Comparison of ENCODE assay signal across 26 mouse cellular contexts in the genomic region with DNA sequence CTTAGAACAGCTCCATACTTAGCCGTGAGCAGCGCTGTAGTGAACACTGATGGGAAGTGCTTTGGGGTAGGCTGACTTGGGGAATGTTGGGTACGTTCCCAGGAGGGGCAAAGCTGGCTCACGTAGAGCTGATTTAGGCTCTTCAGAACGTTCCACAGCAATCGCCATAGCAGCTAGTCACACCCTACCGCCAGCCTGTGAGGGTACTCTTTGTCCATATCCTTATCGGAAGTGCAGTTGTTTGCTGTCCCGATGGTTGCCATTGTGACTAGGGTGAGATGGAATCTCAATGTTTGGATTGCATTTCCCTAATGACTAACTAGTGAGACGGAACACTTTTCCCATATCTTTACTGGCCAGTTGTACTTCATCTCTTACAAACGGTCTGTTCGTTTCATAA.
DNase-seq lines count a peak whose midpoint lies in the region; ATAC-seq and TF ChIP-seq lines count a peak whose summit lies in the region.
"Had no signal": no experiment of that assay in that cellular context is flagged by ENCODE, and none has a peak within 500 bp of the region (broad histone marks: within the 10 kb centered on the region; RNA-seq: fewer than 3 reads in every experiment).

No protein-coding gene starts in this region.

- peak; percentile 71 for DNase-seq in lung, postnatal 36 days
- DNase-seq in yolk sac, embryonic 10.5 days (ENCODE audit: low spot score): peak; percentile 10
- no peak for DNase-seq in frontal cortex, postnatal 14 days (ENCODE audit: low spot score in 2 of 2)
- no peak for DNase-seq in spleen, postnatal 14 days (ENCODE audit: low spot score in 2 of 2)
- DNase-seq: adrenal gland, adult 2 months; cerebellum, adult 2 months; cerebellum, postnatal 36 days; gastrocnemius, postnatal 14 days; heart, adult 11 months; heart, postnatal 36 days; kidney, adult 8-10 months; kidney, postnatal 25 days; right cerebral cortex, postnatal 14 days had no signal

- no peaks in the 10 kb centered on the region for H3K36me3 ChIP-seq in intestine, embryonic 15.5 days
- H3K36me3 ChIP-seq in intestine, postnatal 0 days (ENCODE audit: control insufficient read depth, insufficient read depth): no peaks in the 10 kb centered on the region
- H3K36me3 ChIP-seq in lung, embryonic 15.5 days: no peaks in the 10 kb centered on the region
- H3K36me3 ChIP-seq: forebrain, embryonic 15.5 days; hindbrain, embryonic 13.5 days; limb, embryonic 13.5 days; liver, embryonic 12.5 days; midbrain, embryonic 15.5 days; neural tube, embryonic 12.5 days had no signal

- TF ChIP-seq CTCF in intestine, postnatal 0 days (IDR thresholded peaks at IDR 0.05; ENCODE audit: low read depth): no peak

- no peaks in the 10 kb centered on the region for H3K4me1 ChIP-seq in intestine, embryonic 15.5 days (replicated peaks)
- H3K4me1 ChIP-seq in intestine, postnatal 0 days (replicated peaks; ENCODE audit: control insufficient read depth, insufficient read depth, low read length): no peaks in the 10 kb centered on the region
- peaks cover 6% of the 10 kb centered on the region for H3K4me1 ChIP-seq in lung, embryonic 15.5 days
- H3K4me1 ChIP-seq: forebrain, embryonic 15.5 days; hindbrain, embryonic 13.5 days; liver, embryonic 12.5 days; midbrain, embryonic 15.5 days; neural tube, embryonic 12.5 days had no signal

- WGBS in intestine, embryonic 15.5 days: 45% methylated on average over 12 of the region's 12 CpGs
- 20% methylated on average over 12 of the region's 12 CpGs for WGBS in intestine, postnatal 0 days
- WGBS in lung, embryonic 15.5 days: 22% methylated on average over 12 of the region's 12 CpGs

- no peak overlapping the region for H3K4me3 ChIP-seq in intestine, embryonic 15.5 days (replicated peaks)
- no peak overlapping the region for H3K4me3 ChIP-seq in intestine, postnatal 0 days (ENCODE audit: low read depth, low read length)
- H3K4me3 ChIP-seq in lung, embryonic 15.5 days: no peak overlapping the region
- H3K4me3 ChIP-seq: forebrain, embryonic 15.5 days; hindbrain, embryonic 13.5 days; limb, embryonic 13.5 days; liver, embryonic 12.5 days; midbrain, embryonic 15.5 days; neural tube, embryonic 12.5 days had no signal

- 0 out of 2 replicates have a peak, but pooled peaks have one; percentile 49 for ATAC-seq in intestine, embryonic 15.5 days
- no peak for ATAC-seq in intestine, postnatal 0 days
- ATAC-seq in lung, embryonic 15.5 days (ENCODE audit: borderline replicate concordance, extremely low read depth, low FRiP score, low TSS enrichment): no peak
- ATAC-seq in activated CD4-positive, CD25-positive, alpha-beta regulatory T cell, adult 4 months: no peak
- ATAC-seq: CD4-positive, CD25-positive, alpha-beta regulatory T cell, adult 4 months; forebrain, embryonic 15.5 days; liver, embryonic 12.5 days; midbrain, embryonic 15.5 days had no signal

- H3K9ac ChIP-seq in intestine, embryonic 15.5 days: no peak overlapping the region
- no peak overlapping the region for H3K9ac ChIP-seq in intestine, postnatal 0 days (ENCODE audit: low read depth, low read length)
- H3K9ac ChIP-seq in lung, embryonic 15.5 days: no peak overlapping the region
- H3K9ac ChIP-seq: forebrain, embryonic 15.5 days; hindbrain, embryonic 13.5 days; limb, embryonic 13.5 days; liver, embryonic 12.5 days; midbrain, embryonic 15.5 days; neural tube, embryonic 12.5 days had no signal

- no peak overlapping the region for H3K27ac ChIP-seq in intestine, embryonic 15.5 days
- H3K27ac ChIP-seq in intestine, postnatal 0 days (ENCODE audit: low read depth, low read length): no peak overlapping the region
- H3K27ac ChIP-seq in lung, embryonic 15.5 days: no peak overlapping the region
- H3K27ac ChIP-seq: forebrain, embryonic 15.5 days; hindbrain, embryonic 13.5 days; limb, embryonic 13.5 days; liver, embryonic 12.5 days; macrophage; midbrain, embryonic 15.5 days; neural tube, embryonic 12.5 days had no signal

- H3K9me3 ChIP-seq in intestine, embryonic 15.5 days: no peaks in the 10 kb centered on the region
- H3K9me3 ChIP-seq in intestine, postnatal 0 days (ENCODE audit: control insufficient read depth): no peaks in the 10 kb centered on the region
- no peaks in the 10 kb centered on the region for H3K9me3 ChIP-seq in lung, embryonic 15.5 days
- H3K9me3 ChIP-seq: forebrain, embryonic 15.5 days; hindbrain, embryonic 13.5 days; limb, embryonic 13.5 days; liver, embryonic 12.5 days; midbrain, embryonic 15.5 days; neural tube, embryonic 12.5 days had no signal

- H3K4me2 ChIP-seq in intestine, embryonic 15.5 days (replicated peaks): 0 out of 2 replicates have a peak overlapping the region, but pooled peaks have one; percentile 14
- no peak overlapping the region for H3K4me2 ChIP-seq in intestine, postnatal 0 days (replicated peaks; ENCODE audit: low read depth)
- H3K4me2 ChIP-seq in lung, embryonic 15.5 days: peak overlapping the region; percentile 40
- H3K4me2 ChIP-seq: forebrain, embryonic 15.5 days; heart, embryonic 11.5 days; hindbrain, embryonic 13.5 days; limb, embryonic 13.5 days; liver, embryonic 12.5 days; midbrain, embryonic 15.5 days; neural tube, embryonic 12.5 days had no signal

- H3K27me3 ChIP-seq in intestine, embryonic 15.5 days (replicated peaks): no peaks in the 10 kb centered on the region
- no peaks in the 10 kb centered on the region for H3K27me3 ChIP-seq in intestine, postnatal 0 days (replicated peaks; ENCODE audit: control insufficient read depth, insufficient read depth, low read length)
- no peaks in the 10 kb centered on the region for H3K27me3 ChIP-seq in lung, embryonic 15.5 days
- H3K27me3 ChIP-seq: forebrain, embryonic 15.5 days; hindbrain, embryonic 13.5 days; limb, embryonic 13.5 days; liver, embryonic 12.5 days; midbrain, embryonic 15.5 days; neural tube, embryonic 12.5 days had no signal

Comparison
In these comparisons a context has a peak if more than half of its experiments do, and no peak if none do; other contexts are left out.
1. DNase-seq: peak in lung, postnatal 36 days (single experiment) and yolk sac, embryonic 10.5 days (single experiment); none in frontal cortex, postnatal 14 days (0 of 2) and spleen, postnatal 14 days (0 of 2).